Mouse (Mus musculus) embryonic fibroblast, embryonic 13.5 days (primary cell): Measurements from ENCODE around the gene Urad.

Experiments
- CTCF ChIP-seq: IDR thresholded peaks from 2 replicates; pipeline ENCODE4 v1.5.1; 2011; ENCODE audit warnings: mild to moderate bottlenecking, control low read depth, low read length, moderate library complexity, borderline replicate concordance; ENCODE audit not compliant: insufficient read depth
- POLR2A ChIP-seq: IDR thresholded peaks from 2 replicates; pipeline ENCODE4 v1.6.1; 2011; ENCODE audit warnings: low read depth, mild to moderate bottlenecking, control low read depth, low read length, moderate library complexity

GRCm38 (mm10) chr5:147309786-147310185 is 12.5 kb downstream of the Urad start:
- TF ChIP-seq POLR2A (no peak), CTCF (no peak)
